Mouse (Mus musculus) c-Kit-positive CD71-positive TER-119-negative erythroid progenitor cells, embryonic 14.5 days (primary cell): ENCODE results near the gene Wdr73.

Source experiments
- DNase-seq: peaks from one replicate; pipeline ENCODE4 v3.0.0-alpha.2; 2013; ENCODE audit warnings: low read depth

Gene Wdr73

GRCm38 (mm10) chr7:80894815-80895519 lies 6.1 kb downstream of the Wdr73 start:
- no peak for DNase-seq

DNA sequence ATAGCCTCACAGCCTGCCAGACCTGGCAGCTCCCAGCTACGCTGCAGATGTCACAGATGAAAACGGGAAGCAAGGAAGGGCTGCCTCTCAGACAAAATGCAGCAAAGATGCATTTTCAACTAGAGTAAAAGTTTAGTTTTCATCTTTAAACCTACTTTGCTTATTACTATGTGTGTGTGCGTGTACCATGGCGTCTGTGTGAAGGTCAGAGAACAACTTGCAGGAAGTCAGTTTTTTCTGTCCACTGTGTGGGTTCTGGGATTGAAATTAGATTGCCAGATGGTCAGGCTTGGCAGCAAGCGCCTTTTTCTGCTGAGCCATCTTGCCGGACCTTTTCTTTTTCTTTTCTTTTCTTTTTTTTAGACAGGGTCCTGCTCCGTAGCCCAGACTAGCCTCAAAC lies 6.9 kb downstream of the Wdr73 start:
- no peak for DNase-seq

DNA sequence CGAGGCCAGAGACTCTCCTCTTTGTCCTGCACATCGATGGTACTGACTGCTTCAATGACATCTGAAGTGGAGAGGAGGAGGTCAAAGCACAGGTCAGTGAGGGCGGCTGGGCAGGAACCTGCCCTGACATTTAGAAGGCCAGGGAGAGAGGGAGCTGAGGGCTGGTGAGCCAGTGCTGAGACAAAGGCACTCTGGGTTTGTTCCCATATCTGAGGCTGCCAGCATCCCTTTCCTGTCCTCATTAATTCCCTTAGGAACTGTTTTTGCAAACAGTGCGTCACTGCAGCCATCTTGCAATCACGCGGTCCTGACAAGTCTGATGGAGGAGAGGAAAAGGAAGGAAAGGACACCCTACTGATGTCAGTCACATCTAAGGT lies 7.3 kb downstream of the Wdr73 start:
- DNase-seq = no peak

- DNase-seq = no peak
Measured at GRCm38 (mm10) chr7:80893086-80893752, 7.8 kb downstream of the Wdr73 start.

GRCm38 (mm10) chr7:80889841-80890241 lies 11.2 kb downstream of the Wdr73 start:
- DNase-seq = no peak

GRCm38 (mm10) chr7:80889021-80889511 lies 12.0 kb downstream of the Wdr73 start:
- no peak for DNase-seq

DNA sequence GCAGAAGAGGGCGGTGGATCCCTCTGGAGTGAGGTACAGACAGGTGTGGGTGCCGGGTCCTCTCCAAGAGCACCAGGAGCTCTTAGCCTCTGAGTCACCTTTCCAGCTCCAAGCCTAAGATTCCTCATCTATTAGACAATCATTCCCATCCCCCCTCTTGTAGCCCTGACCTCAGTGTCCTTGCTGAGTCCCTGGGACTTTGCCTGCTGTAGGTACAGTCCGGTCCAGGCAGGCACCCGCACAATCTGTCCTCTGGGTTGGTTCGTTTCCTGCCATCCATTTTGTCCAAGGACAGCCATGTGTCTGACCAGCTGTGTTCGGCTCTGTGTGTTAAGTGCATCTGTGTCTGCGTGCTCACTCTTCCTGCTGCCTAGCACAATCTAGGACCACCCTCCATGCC lies 12.5 kb downstream of the Wdr73 start:
- no peak for DNase-seq

DNA sequence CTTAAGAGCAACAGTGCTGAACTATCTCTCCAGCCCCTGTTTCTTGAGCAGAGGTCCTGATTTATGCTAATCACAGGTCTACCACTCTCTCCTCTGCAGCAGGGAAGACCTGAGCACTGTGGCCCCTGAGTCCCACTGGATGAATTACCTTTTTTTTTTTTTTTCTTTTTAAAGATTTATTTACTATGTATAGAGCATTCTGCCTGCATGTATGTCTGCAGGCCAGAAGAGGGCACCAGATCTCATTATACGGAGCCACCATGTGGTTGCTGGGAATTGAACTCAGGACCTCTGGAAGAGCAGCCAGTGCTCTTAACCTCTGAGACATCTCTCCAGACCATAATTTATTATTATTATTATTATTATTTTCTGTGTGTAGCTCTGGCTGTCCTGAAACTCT lies 15.4 kb downstream of the Wdr73 start:
- no peak for DNase-seq

DNA sequence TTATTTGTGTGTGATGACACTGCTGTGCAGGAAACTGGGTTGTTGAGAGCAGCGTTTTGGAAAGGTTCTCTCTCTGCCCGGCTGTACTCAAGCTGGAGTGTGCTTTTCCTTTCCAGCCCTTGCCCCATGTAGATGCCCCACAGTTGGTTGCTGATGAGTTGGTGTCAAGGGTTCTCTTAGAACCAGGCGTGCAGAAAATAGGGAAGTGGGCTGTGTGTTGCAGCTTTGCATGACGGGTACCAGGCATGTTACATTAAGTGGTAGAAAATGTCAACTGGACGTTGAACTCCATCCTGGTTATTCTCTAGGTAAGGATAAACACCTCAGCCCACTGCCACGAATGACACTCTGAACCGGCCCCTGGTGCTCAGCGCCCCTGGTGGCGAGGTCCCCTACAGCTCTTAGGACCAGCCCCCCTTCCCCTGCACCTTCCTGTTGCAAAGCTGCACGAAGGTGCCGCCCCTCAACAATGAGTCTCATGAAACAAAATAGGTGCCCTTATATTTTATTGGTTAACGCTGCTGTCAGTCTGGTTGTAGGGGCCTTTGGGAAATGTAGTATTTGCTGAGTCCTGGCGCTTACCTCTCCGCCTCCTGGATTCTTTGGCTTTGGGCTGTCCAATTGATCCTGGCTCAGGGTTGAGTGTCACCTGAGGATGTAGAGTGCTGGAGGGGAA lies 18.1 kb downstream of the Wdr73 start:
- peak; percentile 73 for DNase-seq

GRCm38 (mm10) chr7:80875727-80876126 lies 25.3 kb downstream of the Wdr73 start:
- DNase-seq = no peak

DNA sequence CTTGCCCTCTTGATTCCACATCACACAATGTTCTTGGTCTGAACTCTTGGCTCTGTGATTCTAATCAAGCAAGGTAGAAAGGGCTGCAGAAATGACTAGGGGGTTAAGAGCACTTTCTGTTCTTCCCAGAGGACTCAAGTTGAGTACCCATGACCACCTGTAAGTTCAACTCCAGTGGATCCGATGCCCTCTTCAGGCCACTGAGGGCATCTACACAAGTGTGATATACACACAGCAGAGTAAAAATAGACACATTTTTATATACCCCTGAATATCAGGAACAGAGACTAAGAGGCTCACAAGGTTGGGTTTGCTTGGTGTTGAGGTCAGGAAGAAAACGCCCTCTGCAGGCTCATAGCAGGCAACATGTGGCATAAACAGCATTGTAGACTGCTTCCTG lies 27.4 kb downstream of the Wdr73 start:
- no peak for DNase-seq

GRCm38 (mm10) chr7:80873038-80873437 lies 28.0 kb downstream of the Wdr73 start:
- DNase-seq = no peak

- DNase-seq = no peak
Measured at GRCm38 (mm10) chr7:80868686-80869085, 32.4 kb downstream of the Wdr73 start.

DNA sequence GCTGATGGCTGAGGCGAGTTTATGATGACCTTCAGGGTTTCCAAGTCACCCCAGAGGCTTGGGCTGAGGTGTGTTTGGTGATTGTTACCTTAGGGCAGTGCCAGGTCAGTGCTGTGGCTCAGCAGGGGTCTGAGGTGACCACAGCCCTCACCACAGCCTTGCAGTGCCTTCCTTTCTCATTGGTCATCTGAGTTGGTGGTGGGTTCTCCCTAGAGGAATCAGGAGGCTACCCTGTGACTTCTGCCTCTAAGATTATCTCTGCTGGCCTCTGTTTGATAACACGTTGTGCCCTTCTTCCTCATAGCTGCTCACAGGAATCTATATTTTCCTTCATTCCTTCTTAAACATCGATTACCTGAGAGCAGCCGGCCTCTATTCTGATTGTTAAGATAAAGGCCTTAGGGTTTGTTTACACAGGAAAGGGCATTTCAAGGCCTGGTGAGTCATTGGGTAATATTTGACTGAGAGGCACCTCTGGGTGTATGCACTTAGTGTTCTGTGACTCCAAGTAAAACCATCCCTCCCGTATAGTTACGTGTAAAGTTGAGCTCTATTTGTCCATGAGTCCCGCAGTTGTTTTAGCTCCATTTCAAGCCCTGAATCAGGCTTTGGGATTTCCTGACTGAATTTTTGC lies 34.4 kb downstream of the Wdr73 start:
- DNase-seq = no peak

- DNase-seq = no peak
Measured at GRCm38 (mm10) chr7:80865521-80865920, 35.5 kb downstream of the Wdr73 start.

DNA sequence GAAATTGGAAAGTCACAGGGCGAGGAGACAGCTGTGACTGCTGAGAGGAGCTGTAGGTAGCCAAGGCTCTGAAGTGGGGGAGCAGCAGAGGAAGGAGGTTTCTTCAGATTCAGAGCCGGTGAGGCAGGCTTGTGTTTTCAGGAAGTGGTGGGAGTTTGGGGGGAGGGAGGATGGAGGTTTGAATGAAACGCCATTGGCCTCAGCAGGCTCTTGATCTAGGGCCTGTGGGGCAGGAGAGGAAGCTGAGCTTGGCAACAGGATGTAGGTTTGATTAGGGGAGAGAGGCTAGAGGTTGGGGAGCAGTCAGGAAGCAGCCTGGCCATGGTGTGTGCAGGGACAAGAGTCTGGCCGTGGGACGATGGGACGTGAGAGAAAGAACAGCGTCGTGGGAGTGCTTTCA lies 36.2 kb downstream of the Wdr73 start:
- DNase-seq = no peak

GRCm38 (mm10) chr7:80864151-80864550 lies 36.9 kb downstream of the Wdr73 start:
- DNase-seq = no peak

GRCm38 (mm10) chr7:80863520-80863919 lies 37.5 kb downstream of the Wdr73 start:
- DNase-seq = no peak

- no peak for DNase-seq
Measured at GRCm38 (mm10) chr7:80862475-80862874, 38.6 kb downstream of the Wdr73 start.

GRCm38 (mm10) chr7:80860729-80861274 lies 40.3 kb downstream of the Wdr73 start, which contains the start of gene Zscan2:
Zscan2 (plus strand) TSS chr7:80860920.
- DNase-seq = peak; percentile 90

DNA sequence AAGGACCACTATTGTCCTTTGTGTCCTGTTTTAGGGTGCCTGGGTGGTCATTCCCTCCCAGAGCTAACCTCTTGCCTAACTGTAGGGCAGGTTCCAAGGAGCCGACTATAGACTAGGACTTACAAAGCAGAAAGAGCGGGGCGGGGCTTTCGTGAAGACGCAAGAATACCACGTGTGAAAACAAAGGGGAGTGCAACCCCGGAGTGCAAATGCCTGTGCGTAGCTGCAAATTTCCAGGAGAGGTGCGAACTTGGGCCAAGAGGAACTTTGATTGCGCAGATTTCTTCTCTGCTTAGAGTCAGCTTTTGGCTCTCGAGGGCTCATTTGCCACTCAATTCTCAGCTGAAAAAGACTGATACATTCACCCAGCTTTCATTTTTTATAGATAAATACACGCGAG lies 40.8 kb downstream of the Wdr73 start:
- peak; percentile 74 for DNase-seq

GRCm38 (mm10) chr7:80857181-80857580 lies 43.9 kb downstream of the Wdr73 start:
- peak; percentile 60 for DNase-seq
